ENCODE assay signal across 15 mouse cellular contexts in genomic region chr2:158849416-158849815, GRCm38 (mm10).
"Had no signal": no experiment of that assay in that cellular context is flagged by ENCODE, and none has a peak within 500 bp of the region (broad histone marks: within the 10 kb centered on the region; RNA-seq: fewer than 3 reads in every experiment).

No protein-coding gene starts in this region.

- H3K4me1 ChIP-seq: limb, embryonic 10.5 days; limb, embryonic 13.5 days; liver, embryonic 15.5 days; midbrain, embryonic 13.5 days had no signal

- H3K27ac ChIP-seq: kidney, postnatal 0 days; layer of hippocampus, adult 2 months; limb, embryonic 10.5 days; limb, embryonic 13.5 days; liver, embryonic 15.5 days; macrophage; midbrain, embryonic 13.5 days had no signal

- H3K9me3 ChIP-seq: limb, embryonic 10.5 days; limb, embryonic 13.5 days; liver, embryonic 15.5 days; midbrain, embryonic 13.5 days had no signal

- H3K27me3 ChIP-seq: limb, embryonic 13.5 days; liver, embryonic 15.5 days; midbrain, embryonic 13.5 days had no signal

- H3K4me3 ChIP-seq: layer of hippocampus, adult 2 months; limb, embryonic 10.5 days; limb, embryonic 13.5 days; liver, embryonic 15.5 days; midbrain, embryonic 13.5 days had no signal

- H3K9ac ChIP-seq: limb, embryonic 13.5 days; liver, embryonic 15.5 days; lung, embryonic 14.5 days; midbrain, embryonic 13.5 days had no signal

- DNase-seq: kidney, adult 2 months; kidney, postnatal 25 days; layer of hippocampus, adult 9-11 months; lung, embryonic 14.5 days; thymus, postnatal 36 days had no signal

- ATAC-seq: intestine, postnatal 0 days; lung, postnatal 0 days; midbrain, embryonic 13.5 days; midbrain, embryonic 16.5 days had no signal

- H3K4me2 ChIP-seq: limb, embryonic 13.5 days; liver, embryonic 15.5 days; lung, embryonic 14.5 days; midbrain, embryonic 13.5 days had no signal
